Mouse (Mus musculus) Patski (cell line): ENCODE data around the gene Gapt. TPM values are rescaled to one million over a fixed set of nuclear protein-coding genes. Genes with fewer than 3 reads are reported as not detected.
"Not testable (repeated sequence)": the region's sequence is repeated elsewhere in the genome, so short reads cannot be mapped to it uniquely, and the experiment has no call there.

ENCODE experiments used
- ATAC-seq: fragments of 100-300 bp; one replicate; pipeline ENCODE4 v1.8.0; 2021
- CTCF ChIA-PET: fragments of 350-600 bp; sonication (Branson Sonifier 250); formaldehyde crosslinking; loops from one replicate; lab custom pipeline; 2022; ENCODE audit warnings: inconsistent platforms; lab: Charles Lee
- POLR2A ChIA-PET: fragments of 350-600 bp; sonication (Branson Sonifier 250); formaldehyde crosslinking; loops from one replicate; lab custom pipeline; 2022; ENCODE audit warnings: antibody characterized with exemption, inconsistent platforms; lab: Charles Lee
- DNase-seq: peaks from one replicate; pipeline ENCODE4 v3.0.0-alpha.2; 2011; ENCODE audit warnings: low read depth, low spot score
- H3K27me3 ChIP-seq: fragments of 371-371 bp; one replicate; pipeline ENCODE4 v1.5.1; 2021
- CTCF ChIP-seq: fragments of 100-300 bp; IDR thresholded peaks from one replicate; pipeline ENCODE4 v1.5.1; 2021
- in situ Hi-C: fragments of 300-500 bp; cut with MboI; formaldehyde crosslinking; loops from 3 replicates; pipeline ENCODE4 v1.11.1; 2018; ENCODE audit warnings: low pct_unique_long_range_greater_than_20kb, mixed read lengths
- polyA plus RNA-seq: library from polyadenylated mRNA; unstranded; gene quantifications from one replicate; pipeline ENCODE4 v1.2.3, GENCODE M21; 2021

Gene Gapt
- polyA plus RNA-seq: not detected

- CTCF ChIA-PET: no interaction called here
These were observed at the start of gene Gapt for GRCm38 (mm10) chr13:110356941-110357340. Gene Gapt, minus strand, starts transcription at chr13:110357199.

GRCm38 (mm10) chr13:110406152-110406551, 49.2 kb upstream of the Gapt start:
- DNase-seq (no peak), ATAC-seq (peak; percentile 65)
- TF ChIP-seq CTCF: no peak
- no peaks in the 10 kb centered on the region for H3K27me3 ChIP-seq
- ChIA-PET POLR2A (no interaction called here), CTCF (interaction anchor here (2.3 kb wide), 1 partner anchor 13 kb away, joined by 5 read pairs; no protein-coding TSS in a partner anchor)
- in situ Hi-C loops: no loop called here

More at GRCm38 (mm10) chr13:110356941-110357340, at the start of gene Gapt:
- in situ Hi-C loops: loop anchor here (25.0 kb wide), 1 partner anchor 570 kb away; no protein-coding TSS in a partner anchor
- DNase-seq: no peak
- peaks cover 37% of the 10 kb centered on the region for H3K27me3 ChIP-seq
- ATAC-seq: no peak
- TF ChIP-seq CTCF: no peak
- POLR2A ChIA-PET: no interaction called here

- in situ Hi-C loops, CTCF ChIA-PET, ATAC-seq, H3K27me3 ChIP-seq, POLR2A ChIA-PET, DNase-seq: not testable (repeated sequence)
These were observed 47.7 kb upstream of the Gapt start for GRCm38 (mm10) chr13:110404686-110405085.

- DNase-seq: no peak
- no peaks in the 10 kb centered on the region for H3K27me3 ChIP-seq
- ATAC-seq: no peak
- CTCF ChIA-PET: no interaction called here
- in situ Hi-C loops: no loop called here
- POLR2A ChIA-PET: no interaction called here
- TF ChIP-seq CTCF: no peak
These were observed 47.1 kb upstream of the Gapt start for GRCm38 (mm10) chr13:110404059-110404458.

- H3K27me3 ChIP-seq: no peaks in the 10 kb centered on the region
- no peak for DNase-seq
- TF ChIP-seq CTCF: no peak
- ATAC-seq: no peak
- in situ Hi-C loops: no loop called here
- CTCF ChIA-PET: interaction anchor here (1.5 kb wide), 1 partner anchor 10 kb away, joined by 5 read pairs; no protein-coding TSS in a partner anchor
- POLR2A ChIA-PET: no interaction called here
These were observed 44.9 kb upstream of the Gapt start for GRCm38 (mm10) chr13:110401877-110402276.

- TF ChIP-seq CTCF: no peak
- in situ Hi-C loops: no loop called here
These were observed 44.4 kb upstream of the Gapt start for GRCm38 (mm10) chr13:110401443-110401842.

GRCm38 (mm10) chr13:110398513-110399270, 41.7 kb upstream of the Gapt start:
- TF ChIP-seq CTCF: no peak
- CTCF ChIA-PET: no interaction called here
- POLR2A ChIA-PET: interaction anchor here (0.6 to 1.4 kb wide), 2 partner anchors 509 to 562 kb away, joined by 5 read pairs; no protein-coding TSS in a partner anchor
- DNase-seq (no peak), ATAC-seq (no peak)
- in situ Hi-C loops: loop anchor here (5.0 to 25.0 kb wide), 4 partner anchors 569 to 1864 kb away; no protein-coding TSS in a partner anchor
- H3K27me3 ChIP-seq: no peaks in the 10 kb centered on the region

More at GRCm38 (mm10) chr13:110401443-110401842, 44.4 kb upstream of the Gapt start:
- ATAC-seq: no peak
- ChIA-PET CTCF (interaction anchor here (1.5 kb wide), 1 partner anchor 9 kb away, joined by 5 read pairs; no protein-coding TSS in a partner anchor), POLR2A (no interaction called here)
- H3K27me3 ChIP-seq: no peaks in the 10 kb centered on the region
- DNase-seq: no peak

- TF ChIP-seq CTCF: no peak
- ChIA-PET CTCF (interaction anchor here (0.7 kb wide), 1 partner anchor 487 kb away, joined by 3 read pairs; no protein-coding TSS in a partner anchor), POLR2A (interaction anchor here (0.6 to 1.6 kb wide), 4 partner anchors 510 to 570 kb away, joined by 3 to 5 read pairs (median 4); no protein-coding TSS in a partner anchor)
- ATAC-seq: no peak
- no peak for DNase-seq
- in situ Hi-C loops: loop anchor here (5.0 to 25.0 kb wide), 4 partner anchors 570 to 1865 kb away; no protein-coding TSS in a partner anchor
- no peaks in the 10 kb centered on the region for H3K27me3 ChIP-seq
These were observed 40.8 kb upstream of the Gapt start for GRCm38 (mm10) chr13:110397750-110398149.

GRCm38 (mm10) chr13:110395916-110396685, 39.1 kb upstream of the Gapt start:
- in situ Hi-C loops: loop anchor here (5.0 to 25.0 kb wide), 4 partner anchors 571 to 1866 kb away; no protein-coding TSS in a partner anchor
- no peak for TF ChIP-seq CTCF
- ChIA-PET CTCF (interaction anchor here (1.1 to 1.2 kb wide), 3 partner anchors 515 to 1015 kb away, joined by 3 to 4 read pairs (median 3); no protein-coding TSS in a partner anchor), POLR2A (interaction anchor here (0.5 to 1.6 kb wide), 6 partner anchors 19 to 813 kb away, joined by 3 to 5 read pairs (median 3); no protein-coding TSS in a partner anchor)
- ATAC-seq (no peak), DNase-seq (no peak)
- H3K27me3 ChIP-seq: no peaks in the 10 kb centered on the region

GRCm38 (mm10) chr13:110395179-110395794, 38.3 kb upstream of the Gapt start:
- in situ Hi-C loops: loop anchor here (5.0 to 25.0 kb wide), 4 partner anchors 572 to 1867 kb away; no protein-coding TSS in a partner anchor
- TF ChIP-seq CTCF: no peak
- ChIA-PET POLR2A (interaction anchor here (0.8 to 1.6 kb wide), 10 partner anchors 57 to 1015 kb away, joined by 3 to 6 read pairs (median 3); no protein-coding TSS in a partner anchor), CTCF (interaction anchor here (0.9 to 4.9 kb wide), 8 partner anchors 87 to 1017 kb away, joined by 3 to 58 read pairs (median 4); no protein-coding TSS in a partner anchor)
- no peaks in the 10 kb centered on the region for H3K27me3 ChIP-seq
- ATAC-seq: peak; percentile 19
- DNase-seq: no peak
